Mouse (Mus musculus) MEL (cell line): ENCODE measurements around the gene Rgs19. TPM values are rescaled to one million over a fixed set of nuclear protein-coding genes. Genes with fewer than 3 reads are reported as not detected.

Source experiments
- DNase-seq: peaks from one replicate; pipeline ENCODE4 v3.0.0; 2011; ENCODE audit warnings: low read depth, low spot score
- H3K27ac ChIP-seq: 2 replicates; pipeline ENCODE4 v1.5.1; 2012; ENCODE audit warnings: low read depth, mild to moderate bottlenecking, control low read depth, low read length, moderate library complexity; ENCODE audit not compliant: control insufficient read depth
- H3K27me3 ChIP-seq, 2 experiments: fragments of 150-350 bp in 1 of 2; sonication (generic) in 1 of 2; 2 replicates each; pipeline ENCODE4 v1.6.1; 2012; ENCODE audit warnings: low read length in 2 of 2, mild to moderate bottlenecking in 2 of 2, improper control_type of control experiment in 1 of 2, moderate library complexity in 1 of 2; ENCODE audit not compliant: insufficient read depth in 2 of 2, control insufficient read depth in 1 of 2
- H3K36me3 ChIP-seq, 2 experiments: 2 replicates each; pipeline ENCODE4 v1.6.1; 2012 to 2014; ENCODE audit warnings: low read length in 2 of 2, improper control_type of control experiment in 1 of 2, inconsistent platforms in 1 of 2, mild to moderate bottlenecking in 1 of 2; ENCODE audit not compliant: insufficient read depth in 2 of 2, control insufficient read depth in 1 of 2
- H3K4me1 ChIP-seq, 2 experiments: fragments of 150-350 bp in 1 of 2; sonication (generic) in 1 of 2; 2 replicates each; pipeline ENCODE4 v1.6.1; 2012; ENCODE audit warnings: low read length in 2 of 2, improper control_type of control experiment in 1 of 2, mild to moderate bottlenecking in 1 of 2; ENCODE audit not compliant: insufficient read depth in 2 of 2, control insufficient read depth in 1 of 2
- H3K4me3 ChIP-seq, 2 experiments: fragments of 150-350 bp in 1 of 2; sonication (generic) in 1 of 2; 2 replicates each; pipeline ENCODE4 v1.5.1; 2012; ENCODE audit warnings: low read depth in 2 of 2, low read length in 2 of 2, mild to moderate bottlenecking in 2 of 2, moderate library complexity in 2 of 2, control low read depth in 1 of 2, improper control_type of control experiment in 1 of 2; ENCODE audit not compliant: control insufficient read depth in 1 of 2, insufficient read depth in 1 of 2
- H3K79me2 ChIP-seq: 2 replicates; pipeline ENCODE4 v1.6.1; 2012; ENCODE audit warnings: mild to moderate bottlenecking, low read length, moderate library complexity; ENCODE audit not compliant: control insufficient read depth, poor library complexity, insufficient read depth
- H3K9ac ChIP-seq: 2 replicates; pipeline ENCODE4 v1.6.1; 2012; ENCODE audit warnings: low read depth, mild to moderate bottlenecking, control low read depth, low read length, moderate library complexity; ENCODE audit not compliant: control insufficient read depth, poor library complexity, severe bottlenecking
- H3K9me3 ChIP-seq: fragments of 150-350 bp; sonication (generic); replicated peaks from 2 replicates; pipeline ENCODE4 v1.6.1; 2012; ENCODE audit warnings: mild to moderate bottlenecking, low read length, improper control_type of control experiment, moderate library complexity; ENCODE audit not compliant: insufficient read depth
- EP300 ChIP-seq, 2 experiments: IDR thresholded peaks; 2 replicates each; pipeline ENCODE4 v1.6.1; 2011; ENCODE audit warnings: improper control_type of control experiment in 2 of 2, low read length in 2 of 2, low read depth in 1 of 2, mild to moderate bottlenecking in 1 of 2
- ETS1 ChIP-seq: IDR thresholded peaks from 2 replicates; pipeline ENCODE4 v1.6.1; 2012; ENCODE audit warnings: low read depth, mild to moderate bottlenecking, inconsistent platforms, low read length, improper control_type of control experiment, moderate library complexity
- GABPA ChIP-seq: IDR thresholded peaks from 2 replicates; pipeline ENCODE4 v1.6.1; 2012; ENCODE audit warnings: low read depth, mild to moderate bottlenecking, inconsistent platforms, low read length, improper control_type of control experiment, moderate library complexity
- HCFC1 ChIP-seq: IDR thresholded peaks from 2 replicates; pipeline ENCODE4 v1.6.1; 2012; ENCODE audit warnings: low read depth, mild to moderate bottlenecking, inconsistent platforms, low read length, improper control_type of control experiment, moderate library complexity
- JUND ChIP-seq: IDR thresholded peaks from 2 replicates; pipeline ENCODE4 v1.6.1; 2011; ENCODE audit warnings: low read depth, mild to moderate bottlenecking, improper control_type of control experiment, low read length
- MAFK ChIP-seq: IDR thresholded peaks from 2 replicates; pipeline ENCODE4 v1.6.1; 2011; ENCODE audit warnings: low read depth, mild to moderate bottlenecking, low read length, improper control_type of control experiment, borderline replicate concordance
- MAZ ChIP-seq: IDR thresholded peaks from 2 replicates; pipeline ENCODE4 v1.6.1; 2012; ENCODE audit warnings: low read depth, mild to moderate bottlenecking, inconsistent platforms, low read length, improper control_type of control experiment
- MXI1 ChIP-seq: IDR thresholded peaks from 2 replicates; pipeline ENCODE4 v1.6.1; 2011; ENCODE audit warnings: mild to moderate bottlenecking, low read depth, low read length, improper control_type of control experiment
- MYB ChIP-seq: IDR thresholded peaks from 2 replicates; pipeline ENCODE4 v1.6.1; 2011; ENCODE audit warnings: mild to moderate bottlenecking, low read depth, low read length, improper control_type of control experiment
- NRF1 ChIP-seq: IDR thresholded peaks from 2 replicates; pipeline ENCODE4 v1.6.1; 2014; ENCODE audit warnings: low read depth, mild to moderate bottlenecking, inconsistent platforms, low read length, improper control_type of control experiment, moderate library complexity; ENCODE audit not compliant: poor library complexity, insufficient read depth, severe bottlenecking
- POLR2A ChIP-seq, 2 experiments: IDR thresholded peaks; 2 replicates each; pipeline ENCODE4 v1.6.1; 2011 to 2012; ENCODE audit warnings: low read length in 2 of 2, mild to moderate bottlenecking in 2 of 2, control low read depth in 1 of 2, improper control_type of control experiment in 1 of 2, low read depth in 1 of 2, moderate library complexity in 1 of 2; ENCODE audit not compliant: control insufficient read depth in 1 of 2, insufficient read depth in 1 of 2, poor library complexity in 1 of 2
- POLR2AphosphoS2 ChIP-seq: IDR thresholded peaks from 2 replicates; pipeline ENCODE4 v1.6.1; 2011; ENCODE audit warnings: low read length, improper control_type of control experiment
- RAD21 ChIP-seq: IDR thresholded peaks from 2 replicates; pipeline ENCODE4 v1.6.1; 2011; ENCODE audit warnings: mild to moderate bottlenecking, low read depth, low read length, improper control_type of control experiment
- SMC3 ChIP-seq: IDR thresholded peaks from 2 replicates; pipeline ENCODE4 v1.6.1; 2011; ENCODE audit warnings: low read depth, low read length, improper control_type of control experiment
- TAL1 ChIP-seq: IDR thresholded peaks from 2 replicates; pipeline ENCODE4 v1.6.1; 2012; ENCODE audit warnings: mild to moderate bottlenecking, inconsistent platforms, low read length, moderate library complexity, mixed read lengths
- TCF12 ChIP-seq: IDR thresholded peaks from 2 replicates; pipeline ENCODE4 v1.6.1; 2014; ENCODE audit warnings: low read depth, mild to moderate bottlenecking, inconsistent platforms, low read length, improper control_type of control experiment, moderate library complexity
- USF1 ChIP-seq: IDR thresholded peaks from 2 replicates; pipeline ENCODE4 v1.6.1; 2014; ENCODE audit warnings: low read depth, mild to moderate bottlenecking, inconsistent platforms, low read length, improper control_type of control experiment, moderate library complexity
- ZKSCAN1 ChIP-seq: IDR thresholded peaks from 2 replicates; pipeline ENCODE4 v1.6.1; 2012; ENCODE audit warnings: low read depth, mild to moderate bottlenecking, inconsistent platforms, low read length, improper control_type of control experiment, moderate library complexity
- ZMIZ1 ChIP-seq: IDR thresholded peaks from 2 replicates; pipeline ENCODE4 v1.6.1; 2012; ENCODE audit warnings: low read depth, mild to moderate bottlenecking, inconsistent platforms, low read length, improper control_type of control experiment, moderate library complexity
- ZNF384 ChIP-seq: IDR thresholded peaks from 2 replicates; pipeline ENCODE4 v1.6.1; 2012; ENCODE audit warnings: low read depth, mild to moderate bottlenecking, inconsistent platforms, low read length, improper control_type of control experiment
- polyA plus RNA-seq, 2 experiments: library from polyadenylated mRNA; stranded (reverse) in 1 of 2; unstranded in 1 of 2; fragments of >175 nt in 1 of 2; fragments of >200 nt in 1 of 2; gene quantifications; 2 replicates each; pipeline versions ENCODE4 v1.2.1 to v1.2.4; 2012; ENCODE audit warnings: low replicate concordance in 2 of 2, low read depth in 1 of 2; ENCODE audit not compliant: insufficient read length in 2 of 2, insufficient read depth in 1 of 2, missing spikeins in 1 of 2
- total RNA-seq: library from RNA; depleted of rRNA; stranded (reverse); fragments of 300-350 nt; gene quantifications from 2 replicates; pipeline ENCODE4 v1.2.3, GENCODE M21; 2012

Rgs19 gene
- total and polyA plus RNA-seq, 3 experiments = 46.2 to 157 TPM; not detected in 1

- Histone ChIP-seq H3K36me3 (no peaks in the 10 kb centered on the region), H3K4me3 (no peak overlapping the region)
- TF ChIP-seq ZMIZ1 (no peak), TCF12 (no peak), ETS1 (no peak), POLR2AphosphoS2 (no peak), GABPA (no peak), POLR2A (IDR thresholded peaks at IDR 0.05; ENCODE audit: control insufficient read depth in 1 of 2, insufficient read depth in 1 of 2, low read depth in 1 of 2, low read length in 2 of 2, poor library complexity in 1 of 2) (no peak), SMC3 (no peak), HCFC1 (no peak), MAZ (no peak), MXI1 (no peak), MYB (no peak), JUND (no peak), ZKSCAN1 (no peak), EP300 (IDR thresholded peaks at IDR 0.05; ENCODE audit: low read depth in 1 of 2, low read length in 2 of 2) (no peak), MAFK (no peak), NRF1 (no peak), ZNF384 (no peak), RAD21 (no peak)
- TF ChIP-seq, all 39 proteins: peak for 0
- no peak for DNase-seq
- Histone ChIP-seq H3K4me1 (peaks cover 0 to 3% of the 10 kb centered on the region in 2 experiments; a peak in 1 of 4 replicates), H3K9me3 (no peaks in the 10 kb centered on the region), H3K27me3 (peaks cover 3 to 6% of the 10 kb centered on the region in 2 experiments; a peak in 2 of 4 replicates), H3K9ac (no peak overlapping the region), H3K79me2 (no peaks in the 10 kb centered on the region), H3K27ac (no peak overlapping the region)
These were observed 23.4 kb downstream of the Rgs19 start for GRCm38 (mm10) chr2:181670285-181670912.

- H3K4me3 ChIP-seq = no peak overlapping the region
- no peak for DNase-seq
- H3K36me3 ChIP-seq = no peaks in the 10 kb centered on the region
- no peaks in the 10 kb centered on the region for H3K79me2 ChIP-seq
- H3K27me3 ChIP-seq = peaks cover 0 to 2% of the 10 kb centered on the region in 2 experiments; a peak in 2 of 4 replicates
- no peaks in the 10 kb centered on the region for H3K9me3 ChIP-seq
- no peak overlapping the region for H3K9ac ChIP-seq
- peak; percentile 55 for TF ChIP-seq TAL1
- TF ChIP-seq USF1 = no peak
- H3K27ac ChIP-seq = no peak overlapping the region
- H3K4me1 ChIP-seq = peaks cover 0 to 12% of the 10 kb centered on the region in 2 experiments; a peak in 2 of 4 replicates
These were observed 30.5 kb downstream of the Rgs19 start for GRCm38 (mm10) chr2:181663298-181663630.
